Mouse (Mus musculus) hindbrain, embryonic 13.5 days (tissue): ENCODE data around the gene Larp1. TPM values are rescaled to one million over a fixed set of nuclear protein-coding genes. Genes with fewer than 3 reads are reported as not detected.

Source experiments
- ATAC-seq: fragments of 200-750 bp; cut with Nextera tagmentation; 2 replicates; pipeline ENCODE4 v1.8.0; 2017; ENCODE audit warnings: moderate TSS enrichment; ENCODE audit not compliant: low FRiP score
- H3K27ac ChIP-seq: fragments of 300-500 bp; sonication (generic); 2 replicates; pipeline ENCODE4 v1.5.1; 2015; ENCODE audit warnings: inconsistent platforms, mild to moderate bottlenecking, moderate library complexity
- H3K27me3 ChIP-seq: fragments of 300-500 bp; sonication (generic); 2 replicates; pipeline ENCODE4 v1.6.1; 2015; ENCODE audit warnings: mild to moderate bottlenecking, inconsistent platforms
- H3K36me3 ChIP-seq: fragments of 300-500 bp; sonication (generic); 2 replicates; pipeline ENCODE4 v1.6.1; 2015; ENCODE audit warnings: mild to moderate bottlenecking, inconsistent platforms
- H3K4me1 ChIP-seq: fragments of 300-500 bp; sonication (generic); replicated peaks from 2 replicates; pipeline ENCODE4 v1.6.1; 2015; ENCODE audit warnings: inconsistent platforms
- H3K4me2 ChIP-seq: fragments of 300-500 bp; sonication (generic); 2 replicates; pipeline ENCODE4 v1.6.1; 2015; ENCODE audit warnings: inconsistent platforms, mild to moderate bottlenecking, moderate library complexity
- H3K4me3 ChIP-seq: fragments of 300-500 bp; sonication (generic); 2 replicates; pipeline ENCODE4 v1.5.1; 2015; ENCODE audit warnings: mild to moderate bottlenecking, inconsistent platforms
- H3K9ac ChIP-seq: fragments of 300-500 bp; sonication (generic); 2 replicates; pipeline ENCODE4 v1.6.1; 2015; ENCODE audit warnings: mild to moderate bottlenecking, inconsistent platforms
- H3K9me3 ChIP-seq: fragments of 300-500 bp; sonication (generic); 2 replicates; pipeline ENCODE4 v1.6.1; 2016; ENCODE audit warnings: inconsistent platforms
- WGBS: fragments of 180-500 bp; shearing (Covaris S2); methylation state at CpG from one replicate; pipeline ENCODE4 v1.1.7; 2015; 5-methylcytosine and 5-hydroxymethylcytosine counted together
- polyA plus RNA-seq: library from polyadenylated mRNA; unstranded; fragments of >200 nt; fragmentation: Nextera tagmentation; extraction: Ambion mirVana; gene quantifications from 2 replicates; pipeline ENCODE4 v1.2.1, GENCODE M21; 2015

Gene Larp1
- polyA plus RNA-seq, 1 experiment from 2014 or later = 16.4 TPM

GRCm38 (mm10) chr11:58104351-58104791, 95.5 kb downstream of the Larp1 start:
- under 1% methylated on average over 24 of the region's 24 CpGs for WGBS
- peak overlapping the region; percentile 91 for H3K27ac ChIP-seq
- no peaks in the 10 kb centered on the region for H3K36me3 ChIP-seq
- H3K9ac ChIP-seq = peak overlapping the region; percentile 93
- H3K9me3 ChIP-seq = no peaks in the 10 kb centered on the region
- peak overlapping the region; percentile 71 for H3K4me2 ChIP-seq
- H3K27me3 ChIP-seq = no peaks in the 10 kb centered on the region
- peak; percentile 49; the same call in 1 of the 2 replicates for ATAC-seq
- peaks cover 40% of the 10 kb centered on the region for H3K4me1 ChIP-seq
- H3K4me3 ChIP-seq = peak overlapping the region; percentile 91

- H3K4me1 ChIP-seq = peaks cover 40% of the 10 kb centered on the region
- no peak overlapping the region for H3K4me3 ChIP-seq
- no peak for ATAC-seq
- no peak overlapping the region for H3K4me2 ChIP-seq
- no peaks in the 10 kb centered on the region for H3K9me3 ChIP-seq
- H3K27me3 ChIP-seq = no peaks in the 10 kb centered on the region
- WGBS = 60% methylated on average over 3 of the region's 3 CpGs
- no peak overlapping the region for H3K27ac ChIP-seq
- no peak overlapping the region for H3K9ac ChIP-seq
- H3K36me3 ChIP-seq = peaks cover 25% of the 10 kb centered on the region
These were observed 98.1 kb downstream of the Larp1 start for GRCm38 (mm10) chr11:58107009-58107408.

GRCm38 (mm10) chr11:58107664-58108337, 98.9 kb downstream of the Larp1 start:
- H3K9ac ChIP-seq = no peak overlapping the region
- H3K4me1 ChIP-seq = peaks cover 39% of the 10 kb centered on the region
- no peaks in the 10 kb centered on the region for H3K27me3 ChIP-seq
- no peak overlapping the region for H3K4me2 ChIP-seq
- no peak overlapping the region for H3K27ac ChIP-seq
- no peaks in the 10 kb centered on the region for H3K9me3 ChIP-seq
- WGBS = 88% methylated on average over 4 of the region's 4 CpGs
- no peak overlapping the region for H3K4me3 ChIP-seq
- peaks cover 33% of the 10 kb centered on the region for H3K36me3 ChIP-seq
- no peak for ATAC-seq

Other genes with a start within 250 kb of the Larp1 start
- 7.2 and 8.4 TPM in 2 replicates for gene Sap30l, start 207.4 kb upstream of the Larp1 start, polyA plus RNA-seq
- gene Hand1, start 176.2 kb upstream of the Larp1 start, polyA plus RNA-seq = not detected in 2 replicates
- 0.12 TPM in 1 of 2 replicates, not detected in the other for gene Gm12248, start 84.1 kb downstream of the Larp1 start, polyA plus RNA-seq
- gene Cnot8, start 95.1 kb downstream of the Larp1 start, polyA plus RNA-seq = 114 and 117 TPM in 2 replicates
- gene Gemin5, start 159.5 kb downstream of the Larp1 start, polyA plus RNA-seq = 13.6 and 17.0 TPM in 2 replicates
- 104 and 108 TPM in 2 replicates for gene Mrpl22, start 162.6 kb downstream of the Larp1 start, polyA plus RNA-seq
- gene Igtp, start 190.5 kb downstream of the Larp1 start, polyA plus RNA-seq = 1.6 and 1.7 TPM in 2 replicates
- 0.75 and 0.99 TPM in 2 replicates for gene Irgm2, start 190.6 kb downstream of the Larp1 start, polyA plus RNA-seq